Comparison of ENCODE assay signal across 20 mouse cellular contexts in the genomic region with DNA sequence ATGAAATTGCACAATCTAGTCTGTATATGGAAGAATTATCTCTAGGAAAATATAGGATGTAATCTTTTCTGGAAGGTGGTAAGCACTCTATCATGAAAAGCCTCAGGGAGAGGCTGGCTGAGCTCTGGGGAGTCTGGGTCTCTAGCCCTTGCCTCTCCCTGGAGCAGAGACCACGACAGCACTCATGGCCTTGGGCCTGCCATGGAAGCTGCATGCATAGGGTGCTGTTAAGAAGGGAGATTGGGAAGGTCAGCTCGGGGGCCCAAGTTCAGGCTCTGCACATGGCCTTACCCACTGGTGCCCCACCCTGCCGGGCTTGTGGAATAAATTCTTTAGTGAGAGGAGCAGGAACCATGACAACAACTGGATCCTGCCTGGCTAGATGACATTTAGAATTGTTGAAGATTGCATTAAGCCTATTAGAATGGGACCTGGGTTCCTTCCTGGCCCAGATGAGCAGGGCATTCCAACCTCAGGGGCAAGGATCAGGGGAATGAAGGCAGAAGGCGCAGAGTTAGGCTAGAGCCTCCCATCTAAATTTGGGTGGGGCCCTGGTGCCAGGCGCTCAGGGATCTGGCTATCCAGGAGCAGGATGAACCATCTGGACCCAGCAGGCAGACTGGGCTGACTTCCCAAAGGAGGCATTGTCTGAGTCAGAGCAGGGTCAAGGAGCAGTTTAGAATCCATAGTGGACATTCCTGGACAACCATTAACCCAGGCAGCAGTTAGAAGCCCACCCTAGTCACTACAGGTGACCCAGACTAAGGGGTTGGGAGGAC. TPM values are rescaled to one million over a fixed set of nuclear protein-coding genes. Genes with fewer than 3 reads are reported as not detected.
DNase-seq lines count a peak whose midpoint lies in the region; ATAC-seq lines count a peak whose summit lies in the region.
"Had no signal": no experiment of that assay in that cellular context is flagged by ENCODE, and none has a peak within 500 bp of the region (broad histone marks: within the 10 kb centered on the region; RNA-seq: fewer than 3 reads in every experiment).

No protein-coding gene starts in this region.

- H3K9me3 ChIP-seq in midbrain, embryonic 10.5 days (replicated peaks), result no peaks in the 10 kb centered on the region
- no peaks in the 10 kb centered on the region for H3K9me3 ChIP-seq in midbrain, embryonic 14.5 days (ENCODE audit: control insufficient read depth, low read length)
- no peaks in the 10 kb centered on the region for H3K9me3 ChIP-seq in intestine, embryonic 16.5 days (ENCODE audit: control insufficient read depth, low read length)
- H3K9me3 ChIP-seq: forebrain, embryonic 15.5 days; limb, embryonic 10.5 days; midbrain, embryonic 15.5 days had no signal

- H3K4me2 ChIP-seq in midbrain, embryonic 14.5 days (ENCODE audit: low read length), result no peak overlapping the region
- H3K4me2 ChIP-seq in intestine, embryonic 16.5 days (ENCODE audit: low read depth, low read length), result no peak overlapping the region
- H3K4me2 ChIP-seq: forebrain, embryonic 15.5 days; liver, embryonic 11.5 days; lung, embryonic 14.5 days; midbrain, embryonic 15.5 days had no signal

- H3K4me3 ChIP-seq in midbrain, embryonic 10.5 days, result no peak overlapping the region
- H3K4me3 ChIP-seq in midbrain, embryonic 14.5 days (replicated peaks; ENCODE audit: low read depth, low read length), result no peak overlapping the region
- no peak overlapping the region for H3K4me3 ChIP-seq in intestine, embryonic 16.5 days (ENCODE audit: low read length)
- H3K4me3 ChIP-seq: forebrain, embryonic 15.5 days; limb, embryonic 10.5 days; midbrain, embryonic 15.5 days had no signal

- H3K9ac ChIP-seq in midbrain, embryonic 14.5 days (replicated peaks; ENCODE audit: low read length), result no peak overlapping the region
- no peak overlapping the region for H3K9ac ChIP-seq in intestine, embryonic 16.5 days (ENCODE audit: low read depth, low read length)
- H3K9ac ChIP-seq: forebrain, embryonic 15.5 days; lung, embryonic 14.5 days; midbrain, embryonic 15.5 days had no signal

- 61% methylated on average over 5 of the region's 5 CpGs for WGBS in midbrain, embryonic 10.5 days
- 52% methylated on average over 5 of the region's 5 CpGs for WGBS in midbrain, embryonic 14.5 days
- WGBS in intestine, embryonic 16.5 days, result 66% methylated on average over 5 of the region's 5 CpGs

- peak; percentile 33 for ATAC-seq in cerebellum, adult (ENCODE audit: insufficient number of reproducible peaks, low FRiP score, low TSS enrichment)
- ATAC-seq in midbrain, embryonic 14.5 days (ENCODE audit: low FRiP score, low TSS enrichment), result no peak
- no peak for ATAC-seq in intestine, embryonic 16.5 days
- ATAC-seq: forebrain, embryonic 15.5 days; inflammation-experienced regulatory T-cells, adult 6 months; midbrain, embryonic 15.5 days; Patski had no signal

- H3K36me3 ChIP-seq in midbrain, embryonic 10.5 days, result peaks cover 34% of the 10 kb centered on the region
- H3K36me3 ChIP-seq in midbrain, embryonic 14.5 days (ENCODE audit: control insufficient read depth, insufficient read depth, low read length), result no peaks in the 10 kb centered on the region
- H3K36me3 ChIP-seq in intestine, embryonic 16.5 days (ENCODE audit: control insufficient read depth, insufficient read depth, low read length), result 0 out of 2 replicates have a peak, but pooled peaks cover 9% of the 10 kb centered on the region
- H3K36me3 ChIP-seq: forebrain, embryonic 15.5 days; midbrain, embryonic 15.5 days had no signal

- peak overlapping the region; percentile 47; the same call in 1 of the 2 replicates for H3K27ac ChIP-seq in midbrain, embryonic 10.5 days (replicated peaks)
- no peak overlapping the region for H3K27ac ChIP-seq in midbrain, embryonic 14.5 days (replicated peaks; ENCODE audit: low read depth, low read length)
- H3K27ac ChIP-seq in intestine, embryonic 16.5 days (ENCODE audit: low read length), result no peak overlapping the region
- H3K27ac ChIP-seq: forebrain, embryonic 15.5 days; limb, embryonic 10.5 days; macrophage; midbrain, embryonic 15.5 days had no signal

- peaks cover 13% of the 10 kb centered on the region for H3K27me3 ChIP-seq in midbrain, embryonic 10.5 days (ENCODE audit: low read depth, poor library complexity, severe bottlenecking)
- H3K27me3 ChIP-seq in midbrain, embryonic 14.5 days (ENCODE audit: control insufficient read depth, insufficient read depth, low read length), result no peaks in the 10 kb centered on the region
- peaks cover 12% of the 10 kb centered on the region for H3K27me3 ChIP-seq in intestine, embryonic 16.5 days (replicated peaks; ENCODE audit: control insufficient read depth, insufficient read depth, low read length)
- H3K27me3 ChIP-seq: forebrain, embryonic 15.5 days; midbrain, embryonic 15.5 days; Patski had no signal

- DNase-seq in cerebellum, postnatal 4 days (ENCODE audit: low spot score in 2 of 2), result no peak
- peak; percentile 15 for DNase-seq in midbrain, embryonic 10.5 days (ENCODE audit: low spot score)
- no peak for DNase-seq in midbrain, embryonic 14.5 days
- peak; percentile 83 for DNase-seq in cerebellum, adult 9-11 months
- no peak for DNase-seq in embryo, embryonic 10.5 days (ENCODE audit: low spot score)
- DNase-seq in B cell, adult 2 months, result no peak
- DNase-seq: adrenal gland, postnatal 25 days; kidney, adult 9 months; kidney, postnatal 4 days; lung, embryonic 14.5 days; thymus, adult 2 months had no signal

- peaks cover 47% of the 10 kb centered on the region for H3K4me1 ChIP-seq in midbrain, embryonic 10.5 days
- H3K4me1 ChIP-seq in midbrain, embryonic 14.5 days (ENCODE audit: control insufficient read depth, insufficient read depth, low read length), result peaks cover 21% of the 10 kb centered on the region
- H3K4me1 ChIP-seq in intestine, embryonic 16.5 days (ENCODE audit: control insufficient read depth, insufficient read depth, low read length), result peaks cover 16% of the 10 kb centered on the region

RNA-seq across cellular contexts. Expression of a gene that starts 4.4 kb away (rescaled TPM):
- polyA plus RNA-seq in midbrain, embryonic 10.5 days (2016; fragmentation: Nextera tagmentation; extraction: Ambion mirVana), result 6.5 and 7.7 TPM in 2 replicates
- 2.3 and 7.6 TPM in 2 replicates for polyA plus RNA-seq in midbrain, embryonic 14.5 days (2014; fragmentation: Nextera tagmentation; extraction: Ambion mirVana)
- 11.8 and 13.9 TPM in 2 replicates for polyA plus RNA-seq in intestine, embryonic 16.5 days (2015; fragmentation: Nextera tagmentation; extraction: Ambion mirVana)

RNA-seq across cellular contexts. Expression of a gene that starts 59.5 kb away (rescaled TPM):
- 92.4 and 99.8 TPM in 2 replicates for polyA plus RNA-seq in midbrain, embryonic 10.5 days (2016; fragmentation: Nextera tagmentation; extraction: Ambion mirVana)
- 127 and 142 TPM in 2 replicates for polyA plus RNA-seq in midbrain, embryonic 14.5 days (2014; fragmentation: Nextera tagmentation; extraction: Ambion mirVana)
- 43.6 and 63.5 TPM in 2 replicates for polyA plus RNA-seq in intestine, embryonic 16.5 days (2015; fragmentation: Nextera tagmentation; extraction: Ambion mirVana)

Comparison
In these comparisons a context has a peak if more than half of its experiments do, and no peak if none do; other contexts are left out.
1. DNase-seq: peak in midbrain, embryonic 10.5 days (single experiment) and cerebellum, adult 9-11 months (single experiment); none in cerebellum, postnatal 4 days (0 of 2), midbrain, embryonic 14.5 days (single experiment), embryo, embryonic 10.5 days (single experiment) and B cell, adult 2 months (0 of 2).